Mouse (Mus musculus) cerebellum, postnatal 36 days (tissue): ENCODE results near the gene Fam205c.
"Not testable (repeated sequence)": the region's sequence is repeated elsewhere in the genome, so short reads cannot be mapped to it uniquely, and the experiment has no call there.

Experiments
- DNase-seq, 2 experiments: peaks; one replicate each; pipeline ENCODE4 v3.0.0; 2021 to 2022; ENCODE audit warnings: mixed read lengths in 2 of 2

The Fam205c gene

DNA sequence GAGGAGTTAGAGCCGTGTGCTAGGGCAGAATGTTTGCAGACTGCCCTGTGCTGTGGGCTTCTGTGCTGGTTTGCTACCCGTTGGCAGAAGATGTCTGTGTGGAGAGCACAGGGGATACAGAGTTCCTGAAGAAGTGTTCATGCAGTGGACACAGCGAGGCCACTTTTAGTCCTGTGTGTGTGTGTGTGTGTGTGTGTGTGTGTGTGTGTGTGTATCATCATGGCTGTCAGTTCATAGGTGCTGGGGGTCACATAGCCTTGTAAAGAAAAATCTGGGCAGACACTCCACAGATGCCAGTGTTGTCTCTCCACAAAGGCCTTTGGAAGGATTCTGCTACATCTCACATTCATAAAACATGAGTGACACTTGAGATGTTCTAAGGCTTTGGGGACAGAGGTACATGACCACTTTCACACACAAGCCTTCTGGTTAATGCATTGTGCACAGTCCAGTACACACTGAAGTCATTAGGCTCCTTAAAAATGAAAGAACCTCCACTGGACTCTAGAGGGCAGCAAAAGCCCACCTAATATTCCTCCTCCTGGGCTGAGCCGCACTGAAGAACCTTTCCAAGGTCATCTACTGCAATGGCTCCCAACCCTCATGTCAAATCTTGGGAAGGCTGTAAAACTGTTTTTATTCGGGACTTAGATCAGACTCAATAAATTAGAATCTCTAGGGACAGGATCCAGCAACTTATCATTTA lies 2.7 kb upstream of the Fam205c start:
- DNase-seq = peak; percentile 56 to 67

GRCm38 (mm10) chr4:42872746-42873435 lies 1.1 kb downstream of the Fam205c start:
- no peak for DNase-seq

GRCm38 (mm10) chr4:42872151-42872550 lies 1.9 kb downstream of the Fam205c start:
- DNase-seq = no peak

- DNase-seq = no peak
These were observed 3.3 kb downstream of the Fam205c start for GRCm38 (mm10) chr4:42870748-42871147.

DNA sequence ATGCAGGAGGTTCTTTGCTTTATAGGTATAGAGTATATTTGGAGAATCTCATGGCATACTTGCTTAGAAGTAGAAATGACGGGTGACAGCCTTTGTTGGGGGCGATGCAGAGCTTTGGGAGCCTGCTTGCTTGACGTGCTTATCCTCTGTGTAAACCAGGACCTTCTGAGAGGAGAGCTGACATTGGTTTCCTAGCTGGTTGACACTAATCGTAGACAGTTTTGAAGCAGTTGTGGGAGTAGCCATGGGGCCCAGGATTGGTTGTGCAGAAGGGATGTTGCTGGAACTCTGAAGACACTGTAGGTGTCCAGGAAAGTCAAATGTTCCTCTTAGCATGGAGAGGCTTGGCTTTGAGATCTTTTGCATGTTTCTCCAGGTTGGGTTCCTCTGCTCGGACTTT lies 5.8 kb downstream of the Fam205c start:
- no peak for DNase-seq

DNA sequence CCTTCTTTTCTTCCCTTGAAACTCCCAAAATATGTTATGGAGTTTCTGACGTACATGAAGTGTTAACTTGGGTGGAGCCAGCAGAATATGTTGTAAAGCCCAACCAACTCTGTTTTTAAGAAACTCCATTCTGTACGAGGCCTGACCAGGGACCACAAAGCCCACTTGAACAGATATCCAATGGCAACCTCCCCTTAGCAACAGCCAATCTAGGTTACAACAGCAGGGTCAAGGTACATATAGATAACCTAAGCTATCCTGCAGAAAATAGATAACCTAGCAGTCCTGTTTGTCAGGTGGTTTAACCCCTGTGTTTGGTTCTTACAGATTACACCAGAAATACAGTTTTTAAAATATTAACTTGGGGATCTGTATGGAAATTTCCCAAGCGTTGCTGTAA lies 6.6 kb downstream of the Fam205c start:
- DNase-seq = no peak

DNA sequence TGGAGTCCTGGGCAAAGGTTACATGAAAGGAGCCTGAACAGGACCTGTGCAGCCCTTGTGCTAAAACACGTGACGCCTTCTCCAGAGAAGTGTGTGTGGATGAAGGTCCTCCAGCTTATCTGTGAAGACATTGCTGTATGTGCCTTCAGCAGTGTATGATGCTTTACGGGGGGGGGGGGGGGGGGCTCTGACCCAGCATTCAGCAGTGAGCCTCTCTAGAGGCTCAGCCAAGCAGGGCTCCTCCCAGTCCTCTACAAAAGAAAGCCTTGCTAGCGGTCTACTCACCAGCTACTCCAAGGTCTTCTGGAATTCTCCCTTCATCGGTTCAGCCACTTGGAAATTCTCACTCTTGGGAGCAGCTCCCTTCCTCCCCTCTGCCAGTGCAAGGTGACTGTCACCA lies 10.5 kb downstream of the Fam205c start:
- DNase-seq = not testable (repeated sequence)

DNA sequence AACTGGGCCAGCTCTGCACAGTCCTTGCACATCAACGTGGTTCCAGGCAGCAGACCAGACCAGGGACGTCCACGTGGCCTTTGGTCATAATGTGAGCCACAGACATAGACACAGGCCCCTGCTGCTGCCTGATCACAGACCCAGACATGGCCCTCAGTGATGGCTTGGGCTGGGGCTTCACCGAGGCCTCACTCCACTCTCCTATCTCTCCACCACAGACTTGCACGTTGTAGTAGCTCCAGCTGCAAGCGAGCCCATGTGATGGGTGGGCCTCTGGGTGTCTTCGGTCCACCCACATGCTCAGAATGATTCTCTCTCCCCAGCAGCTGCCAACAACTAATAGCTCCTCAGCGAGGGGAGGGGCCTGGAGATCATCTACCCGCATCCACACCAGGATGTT lies 13.6 kb downstream of the Fam205c start:
- not testable (repeated sequence) for DNase-seq

DNA sequence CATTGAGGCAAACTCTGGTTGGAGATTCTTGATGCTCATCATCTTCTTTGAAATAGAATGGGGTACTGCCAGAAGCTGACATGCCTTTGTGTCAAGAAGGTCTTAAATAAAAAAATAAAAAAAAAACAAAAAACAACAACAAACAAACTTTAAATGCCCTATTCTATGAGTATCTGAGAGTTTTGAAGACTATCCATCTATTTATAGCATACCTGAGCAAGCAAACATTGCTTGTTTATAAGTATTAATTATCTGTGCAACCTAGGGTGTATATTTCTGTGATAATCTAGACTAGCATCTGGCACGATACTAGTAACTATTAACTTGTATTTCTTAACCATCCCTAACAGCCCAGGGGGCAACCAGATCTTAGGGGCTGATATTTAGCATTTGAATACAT lies 17.4 kb downstream of the Fam205c start, which contains the start of gene Gm12394:
Gene Gm12394, minus strand, starts transcription at position 101 of the 400 bp plus-strand sequence.
- not testable (repeated sequence) for DNase-seq

- not testable (repeated sequence) for DNase-seq
These were observed 20.2 kb downstream of the Fam205c start, which contains the start of gene Fam205a1 for GRCm38 (mm10) chr4:42853788-42854187. Gene Fam205a1 (minus strand): TSS chr4:42853888.
